Mouse (Mus musculus) forebrain, embryonic 11.5 days (tissue): Measurements from ENCODE around the gene Col4a2. TPM values are rescaled to one million over a fixed set of nuclear protein-coding genes. Genes with fewer than 3 reads are reported as not detected.

Experiments
- ATAC-seq: fragments of 200-750 bp; cut with Nextera tagmentation; replicated peaks from 2 replicates; pipeline ENCODE4 v1.8.0; 2017; ENCODE audit warnings: moderate TSS enrichment; ENCODE audit not compliant: low FRiP score
- DNase-seq: peaks from one replicate; pipeline ENCODE4 v3.0.0-alpha.2; 2017; ENCODE audit warnings: low spot score
- H3K27ac ChIP-seq: fragments of 300-500 bp; sonication (generic); 2 replicates; pipeline ENCODE4 v1.5.1; 2014; ENCODE audit warnings: low read depth, low read length
- H3K27me3 ChIP-seq: fragments of 300-500 bp; sonication (generic); 2 replicates; pipeline ENCODE4 v1.6.1; 2014; ENCODE audit warnings: mild to moderate bottlenecking, low read length, mixed read lengths; ENCODE audit not compliant: control insufficient read depth, insufficient read depth
- H3K36me3 ChIP-seq: fragments of 300-500 bp; sonication (generic); 2 replicates; pipeline ENCODE4 v1.6.1; 2014; ENCODE audit warnings: mild to moderate bottlenecking, low read length, moderate library complexity, mixed read lengths; ENCODE audit not compliant: control insufficient read depth, insufficient read depth
- H3K4me1 ChIP-seq: fragments of 300-500 bp; sonication (generic); replicated peaks from 2 replicates; pipeline ENCODE4 v1.6.1; 2014; ENCODE audit warnings: low read length, mixed read lengths; ENCODE audit not compliant: control insufficient read depth, insufficient read depth
- H3K4me2 ChIP-seq: fragments of 300-500 bp; sonication (generic); 2 replicates; pipeline ENCODE4 v1.6.1; 2014; ENCODE audit warnings: low read depth, mild to moderate bottlenecking, low read length, moderate library complexity, mixed read lengths; ENCODE audit not compliant: severe bottlenecking
- H3K4me3 ChIP-seq: fragments of 300-500 bp; sonication (generic); 2 replicates; pipeline ENCODE4 v1.5.1; 2014; ENCODE audit warnings: low read depth, low read length
- H3K9ac ChIP-seq: fragments of 300-500 bp; sonication (generic); 2 replicates; pipeline ENCODE4 v1.6.1; 2014; ENCODE audit warnings: low read length
- H3K9me3 ChIP-seq: fragments of 300-500 bp; sonication (generic); 2 replicates; pipeline ENCODE4 v1.6.1; 2016; ENCODE audit warnings: low read length, mixed read lengths; ENCODE audit not compliant: control insufficient read depth
- WGBS: fragments of 180-500 bp; shearing (Covaris S2); extraction: QIAGEN DNeasy Blood & Tissue Kit; methylation state at CpG from one replicate; pipeline ENCODE4 v1.1.7; 2014; 5-methylcytosine and 5-hydroxymethylcytosine counted together
- polyA plus RNA-seq: library from polyadenylated mRNA; unstranded; fragments of >200 nt; fragmentation: Nextera tagmentation; extraction: Ambion mirVana; gene quantifications from 2 replicates; pipeline ENCODE4 v1.2.1, GENCODE M21; 2014

Gene Col4a2
- polyA plus RNA-seq, 1 experiment from 2014 or later, result 45.4 TPM

- 87% methylated on average over 7 of the region's 7 CpGs for WGBS
- no peak overlapping the region for H3K27ac ChIP-seq
- DNase-seq, result no peak
- H3K27me3 ChIP-seq, result no peaks in the 10 kb centered on the region
- H3K9me3 ChIP-seq, result no peaks in the 10 kb centered on the region
- H3K36me3 ChIP-seq, result no peaks in the 10 kb centered on the region
- no peak for ATAC-seq
- H3K4me3 ChIP-seq, result no peak overlapping the region
- H3K4me1 ChIP-seq, result peaks cover 8% of the 10 kb centered on the region
- H3K4me2 ChIP-seq, result no peak overlapping the region
- H3K9ac ChIP-seq, result no peak overlapping the region
These were observed 38.2 kb upstream of the Col4a2 start for GRCm38 (mm10) chr8:11274415-11274814.

GRCm38 (mm10) chr8:11276286-11276685 lies 36.3 kb upstream of the Col4a2 start:
- WGBS, result 87% methylated on average over 5 of the region's 6 CpGs
- H3K27ac ChIP-seq, result no peak overlapping the region
- no peaks in the 10 kb centered on the region for H3K27me3 ChIP-seq
- H3K4me2 ChIP-seq, result no peak overlapping the region
- ATAC-seq (no peak), DNase-seq (no peak)
- H3K36me3 ChIP-seq, result no peaks in the 10 kb centered on the region
- no peaks in the 10 kb centered on the region for H3K9me3 ChIP-seq
- no peak overlapping the region for H3K9ac ChIP-seq
- H3K4me1 ChIP-seq, result peaks cover 10% of the 10 kb centered on the region
- H3K4me3 ChIP-seq, result no peak overlapping the region

- H3K4me3 ChIP-seq, result no peak overlapping the region
- 81% methylated on average over 3 of the region's 3 CpGs for WGBS
- no peak overlapping the region for H3K9ac ChIP-seq
- peaks cover 12% of the 10 kb centered on the region for H3K4me1 ChIP-seq
- DNase-seq (no peak), ATAC-seq (no peak)
- H3K9me3 ChIP-seq, result no peaks in the 10 kb centered on the region
- H3K36me3 ChIP-seq, result no peaks in the 10 kb centered on the region
- no peak overlapping the region for H3K4me2 ChIP-seq
- no peaks in the 10 kb centered on the region for H3K27me3 ChIP-seq
- H3K27ac ChIP-seq, result no peak overlapping the region
These were observed 35.0 kb upstream of the Col4a2 start for GRCm38 (mm10) chr8:11277602-11278051.

DNA sequence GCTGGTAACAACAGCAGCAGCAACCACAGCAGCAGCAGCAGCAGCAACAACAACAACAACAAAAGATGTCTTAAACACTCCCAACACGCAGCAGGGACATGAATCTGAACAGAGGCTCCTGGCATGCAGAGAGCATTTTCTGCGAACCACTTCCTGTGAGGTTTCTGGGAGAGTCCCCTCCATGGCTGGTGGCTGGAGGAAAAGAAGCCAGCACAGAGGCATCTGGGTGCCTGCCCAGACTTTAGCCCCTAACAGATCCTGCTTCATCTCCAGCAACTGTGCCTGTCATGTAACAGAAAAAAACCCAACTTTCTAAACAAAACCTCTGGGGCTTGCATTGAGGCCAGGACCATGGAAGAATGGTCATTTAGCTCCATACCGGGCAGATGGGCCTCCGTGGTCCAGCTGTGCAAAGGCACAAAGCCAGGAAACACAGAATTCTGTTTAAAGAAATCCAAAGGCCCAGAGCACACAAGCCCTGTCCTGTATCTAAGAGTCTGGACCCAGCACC lies 34.4 kb upstream of the Col4a2 start:
- no peaks in the 10 kb centered on the region for H3K36me3 ChIP-seq
- H3K27ac ChIP-seq, result no peak overlapping the region
- no peak overlapping the region for H3K9ac ChIP-seq
- DNase-seq (no peak), ATAC-seq (no peak)
- no peaks in the 10 kb centered on the region for H3K9me3 ChIP-seq
- peaks cover 14% of the 10 kb centered on the region for H3K4me1 ChIP-seq
- no peak overlapping the region for H3K4me2 ChIP-seq
- no peak overlapping the region for H3K4me3 ChIP-seq
- no peaks in the 10 kb centered on the region for H3K27me3 ChIP-seq
- 79% methylated on average over 4 of the region's 4 CpGs for whole genome bisulfite sequencing

GRCm38 (mm10) chr8:11279296-11279826 lies 33.2 kb upstream of the Col4a2 start:
- no peak overlapping the region for H3K4me3 ChIP-seq

GRCm38 (mm10) chr8:11280721-11281268 lies 31.8 kb upstream of the Col4a2 start:
- H3K4me2 ChIP-seq, result no peak overlapping the region
- no peak overlapping the region for H3K9ac ChIP-seq
- DNase-seq (no peak), ATAC-seq (no peak)
- no peaks in the 10 kb centered on the region for H3K9me3 ChIP-seq
- H3K27ac ChIP-seq, result no peak overlapping the region
- no peaks in the 10 kb centered on the region for H3K36me3 ChIP-seq
- H3K4me3 ChIP-seq, result no peak overlapping the region
- H3K4me1 ChIP-seq, result peaks cover 18% of the 10 kb centered on the region
- no peaks in the 10 kb centered on the region for H3K27me3 ChIP-seq
- WGBS, result 70% methylated on average over 10 of the region's 10 CpGs

More at GRCm38 (mm10) chr8:11279296-11279826, 33.2 kb upstream of the Col4a2 start:
- DNase-seq (peak; percentile 70), ATAC-seq (peak; percentile 51; the same call in 1 of the 2 replicates)
- Histone ChIP-seq H3K36me3 (no peaks in the 10 kb centered on the region), H3K4me2 (peak overlapping the region; percentile 24; the same call in 1 of the 2 replicates), H3K27ac (no peak overlapping the region), H3K27me3 (no peaks in the 10 kb centered on the region), H3K4me1 (peaks cover 18% of the 10 kb centered on the region), H3K9me3 (no peaks in the 10 kb centered on the region), H3K9ac (no peak overlapping the region; the same call in 1 of the 2 replicates)
- WGBS, result 59% methylated on average over 20 of the region's 20 CpGs

- Histone ChIP-seq H3K27me3 (no peaks in the 10 kb centered on the region), H3K4me3 (no peak overlapping the region), H3K9ac (no peak overlapping the region), H3K4me2 (no peak overlapping the region), H3K9me3 (no peaks in the 10 kb centered on the region), H3K36me3 (no peaks in the 10 kb centered on the region), H3K27ac (no peak overlapping the region), H3K4me1 (peaks cover 18% of the 10 kb centered on the region)
- DNase-seq (no peak), ATAC-seq (no peak)
- WGBS, result 72% methylated on average over 10 of the region's 10 CpGs
These were observed 30.5 kb upstream of the Col4a2 start for GRCm38 (mm10) chr8:11282139-11282538.

- H3K4me3 ChIP-seq, result no peak overlapping the region
- no peak overlapping the region for H3K9ac ChIP-seq
- ATAC-seq (no peak), DNase-seq (no peak)
- H3K9me3 ChIP-seq, result no peaks in the 10 kb centered on the region
- H3K36me3 ChIP-seq, result no peaks in the 10 kb centered on the region
- H3K4me2 ChIP-seq, result no peak overlapping the region
- no peaks in the 10 kb centered on the region for H3K27me3 ChIP-seq
- H3K4me1 ChIP-seq, result peaks cover 18% of the 10 kb centered on the region
- H3K27ac ChIP-seq, result no peak overlapping the region
- 78% methylated on average over 7 of the region's 7 CpGs for WGBS
These were observed 29.9 kb upstream of the Col4a2 start for GRCm38 (mm10) chr8:11282696-11283095.

- H3K36me3 ChIP-seq, result no peaks in the 10 kb centered on the region
- DNase-seq (no peak), ATAC-seq (peak; percentile 37; the same call in 1 of the 2 replicates)
- H3K9ac ChIP-seq, result no peak overlapping the region
- 45% methylated on average over 10 of the region's 10 CpGs for WGBS
- H3K27me3 ChIP-seq, result no peaks in the 10 kb centered on the region
- peaks cover 18% of the 10 kb centered on the region for H3K4me1 ChIP-seq
- no peak overlapping the region for H3K4me3 ChIP-seq
- H3K4me2 ChIP-seq, result no peak overlapping the region
- no peak overlapping the region for H3K27ac ChIP-seq
- no peaks in the 10 kb centered on the region for H3K9me3 ChIP-seq
These were observed 29.4 kb upstream of the Col4a2 start for GRCm38 (mm10) chr8:11283217-11283616.
